Mouse (Mus musculus) spleen, adult 2 months (tissue): Measurements from ENCODE around the gene Map3k7cl.

ENCODE experiments used
- CTCF ChIP-seq: fragments of 200-500 bp; IDR thresholded peaks from 2 replicates; pipeline ENCODE4 v1.5.1; 2011; ENCODE audit warnings: mild to moderate bottlenecking, inconsistent platforms; ENCODE audit not compliant: insufficient read depth, insufficient read length, insufficient replicate concordance; ENCODE audit errors: extremely low read depth
- POLR2A ChIP-seq: fragments of 200-500 bp; IDR thresholded peaks from 2 replicates; pipeline ENCODE4 v1.6.1; 2011; ENCODE audit warnings: low read depth, low read length, inconsistent platforms

DNA sequence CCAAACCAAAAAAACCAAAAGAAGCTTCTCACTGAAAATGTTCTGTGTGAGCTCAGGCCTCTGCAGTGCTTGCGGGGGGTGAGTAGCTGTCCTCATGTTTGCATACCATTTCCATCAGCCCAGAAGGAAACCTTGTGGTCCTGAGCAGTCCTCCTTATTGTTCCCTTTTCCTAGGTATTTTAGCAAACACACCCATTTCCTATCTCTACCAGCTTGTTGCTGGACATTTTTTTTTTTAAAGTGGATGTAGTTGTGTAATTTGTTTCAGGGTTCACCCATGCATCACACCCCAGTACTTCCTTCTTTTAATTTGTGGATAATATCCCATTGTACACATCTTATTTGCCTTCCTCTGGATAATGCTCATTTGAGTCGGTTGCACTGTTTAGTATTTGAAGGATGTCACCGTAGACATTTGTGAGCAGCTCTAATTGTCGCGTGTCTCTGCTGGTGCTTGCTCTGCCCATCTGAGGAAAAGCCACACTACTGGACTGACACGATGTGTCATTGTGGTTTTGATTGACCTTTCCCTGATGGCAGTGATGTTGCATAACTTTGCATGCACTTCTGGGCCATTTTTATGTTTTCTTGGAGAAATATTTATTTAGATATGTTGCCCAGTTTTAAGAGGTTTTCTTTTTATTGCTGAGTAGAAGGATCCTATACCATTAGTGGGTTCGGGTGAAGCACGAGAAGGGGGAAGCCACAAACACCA lies 32.6 kb downstream of the Map3k7cl start:
- TF ChIP-seq POLR2A: no peak
- no peak for TF ChIP-seq CTCF
